Mouse (Mus musculus) forebrain, embryonic 10.5 days (tissue): ENCODE results near the gene Gm3233. TPM values are rescaled to one million over a fixed set of nuclear protein-coding genes. Genes with fewer than 3 reads are reported as not detected.
"Not testable (repeated sequence)": the region's sequence is repeated elsewhere in the genome, so short reads cannot be mapped to it uniquely, and the experiment has no call there.

ENCODE experiments used
- DNase-seq: peaks from one replicate; pipeline ENCODE4 v3.0.0-alpha.2; 2017; ENCODE audit warnings: low spot score; ENCODE audit errors: extremely low spot score
- H3K27ac ChIP-seq: fragments of 300-500 bp; sonication (generic); 2 replicates; pipeline ENCODE4 v1.5.1; 2016; ENCODE audit warnings: mild to moderate bottlenecking
- H3K27me3 ChIP-seq: fragments of 300-500 bp; sonication (generic); 2 replicates; pipeline ENCODE4 v1.6.1; 2016; ENCODE audit warnings: mild to moderate bottlenecking; ENCODE audit not compliant: poor library complexity, severe bottlenecking
- H3K36me3 ChIP-seq: fragments of 300-500 bp; sonication (generic); replicated peaks from 2 replicates; pipeline ENCODE4 v1.6.1; 2016; ENCODE audit warnings: mild to moderate bottlenecking, moderate library complexity
- H3K4me1 ChIP-seq: fragments of 300-500 bp; sonication (generic); 2 replicates; pipeline ENCODE4 v1.6.1; 2016
- H3K4me3 ChIP-seq: fragments of 300-500 bp; sonication (generic); 2 replicates; pipeline ENCODE4 v1.5.1; 2016; ENCODE audit warnings: mild to moderate bottlenecking, moderate library complexity
- H3K9me3 ChIP-seq: fragments of 300-500 bp; sonication (generic); 2 replicates; pipeline ENCODE4 v1.6.1; 2016; ENCODE audit warnings: mild to moderate bottlenecking, moderate library complexity
- WGBS: fragments of 180-500 bp; shearing (Covaris S2); methylation state at CpG from one replicate; pipeline ENCODE4 v1.1.7; 2016; 5-methylcytosine and 5-hydroxymethylcytosine counted together
- polyA plus RNA-seq: library from polyadenylated mRNA; unstranded; fragments of >200 nt; fragmentation: Nextera tagmentation; extraction: Ambion mirVana; gene quantifications from 2 replicates; pipeline ENCODE4 v1.2.1, GENCODE M21; 2016

The Gm3233 gene
- polyA plus RNA-seq, 1 experiment from 2014 or later: not detected

GRCm38 (mm10) chr10:77715507-77715906, 44.0 kb downstream of the Gm3233 start, which contains the start of gene Gm10142:
Gene Gm10142 (plus strand): TSS chr10:77715807.
- H3K4me3 ChIP-seq: no peak within 1 kb of the TSS
- no peaks in the 10 kb centered on the region for H3K27me3 ChIP-seq
- no peaks in the 10 kb centered on the region for H3K4me1 ChIP-seq
- H3K27ac ChIP-seq: no peak within 1 kb of the TSS
- peaks cover 11% of the 10 kb centered on the region; the same call in 1 of the 2 replicates for H3K9me3 ChIP-seq
- DNase-seq: no peak
- 90% methylated on average over 1 of the region's 1 CpGs for WGBS
- no peaks in the 10 kb centered on the region for H3K36me3 ChIP-seq

- Histone ChIP-seq H3K4me3 (no peak overlapping the region), H3K36me3 (no peaks in the 10 kb centered on the region), H3K27ac (no peak overlapping the region), H3K4me1 (no peaks in the 10 kb centered on the region), H3K27me3 (no peaks in the 10 kb centered on the region), H3K9me3 (peaks cover 7% of the 10 kb centered on the region; the same call in 1 of the 2 replicates)
- DNase-seq: no peak
- 84% methylated on average over 4 of the region's 4 CpGs for WGBS
Measured at GRCm38 (mm10) chr10:77713734-77714133, 45.7 kb downstream of the Gm3233 start.

GRCm38 (mm10) chr10:77711157-77711556, 48.3 kb downstream of the Gm3233 start, which contains the start of gene Gm10024:
Gene Gm10024 (plus strand): TSS chr10:77711457.
- not testable (repeated sequence) for H3K4me1 ChIP-seq, H3K36me3 ChIP-seq, DNase-seq, H3K27ac ChIP-seq, H3K27me3 ChIP-seq, H3K4me3 ChIP-seq
- H3K9me3 ChIP-seq: peaks cover 15% of the 10 kb centered on the region

- Histone ChIP-seq H3K9me3 (peaks cover 28% of the 10 kb centered on the region), H3K4me3 (no peak overlapping the region), H3K27me3 (no peaks in the 10 kb centered on the region), H3K27ac (no peak overlapping the region), H3K4me1 (no peaks in the 10 kb centered on the region), H3K36me3 (no peaks in the 10 kb centered on the region)
- WGBS: 78% methylated on average over 3 of the region's 3 CpGs
- no peak for DNase-seq
Measured at GRCm38 (mm10) chr10:77709831-77710230, 49.7 kb downstream of the Gm3233 start.

Other genes starting within 250 kb of the Gm3233 start
- gene Fam207a, start 243.9 kb downstream of the Gm3233 start, polyA plus RNA-seq: 41.2 and 43.2 TPM in 2 replicates
- gene Itgb2, start 229.4 kb downstream of the Gm3233 start, polyA plus RNA-seq: 0.44 and 0.76 TPM in 2 replicates
- gene Pttg1ip, start 178.0 kb downstream of the Gm3233 start, polyA plus RNA-seq: 62.0 and 64.5 TPM in 2 replicates
- 439 and 448 TPM in 2 replicates for gene Sumo3, start 153.6 kb downstream of the Gm3233 start, polyA plus RNA-seq
- 3.1 and 3.4 TPM in 2 replicates for gene Gm49325, start 153.5 kb downstream of the Gm3233 start, polyA plus RNA-seq
- 102 and 104 TPM in 2 replicates for gene Ube2g2, start 137.4 kb downstream of the Gm3233 start, polyA plus RNA-seq
- gene Tspear, start 73.1 kb downstream of the Gm3233 start, polyA plus RNA-seq: 1.1 and 1.4 TPM in 2 replicates
- not detected in 2 replicates for gene Gm19402, start 68.9 kb downstream of the Gm3233 start, polyA plus RNA-seq
- gene Gm9508, start 62.4 kb downstream of the Gm3233 start, polyA plus RNA-seq: not detected in 2 replicates
- not detected in 2 replicates for gene Gm10272, start 53.1 kb downstream of the Gm3233 start, polyA plus RNA-seq
- gene Gm10024, start 48.2 kb downstream of the Gm3233 start, polyA plus RNA-seq: not detected in 2 replicates
- gene Gm10142, start 43.9 kb downstream of the Gm3233 start, polyA plus RNA-seq: not detected in 2 replicates
- gene Krtap12-1, start 39.1 kb downstream of the Gm3233 start, polyA plus RNA-seq: not detected in 2 replicates
- gene Gm10100, start 33.2 kb downstream of the Gm3233 start, polyA plus RNA-seq: not detected in 2 replicates
- not detected in 2 replicates for gene Gm18596, start 17.0 kb downstream of the Gm3233 start, polyA plus RNA-seq
- gene Gm9736, start 8.3 kb downstream of the Gm3233 start, polyA plus RNA-seq: not detected in 2 replicates
- not detected in 2 replicates for gene Gm3238, start 11.6 kb upstream of the Gm3233 start, polyA plus RNA-seq
- gene Gm7138, start 17.3 kb upstream of the Gm3233 start, polyA plus RNA-seq: not detected in 2 replicates
- not detected in 2 replicates for gene Gm3250, start 22.9 kb upstream of the Gm3233 start, polyA plus RNA-seq
- not detected in 2 replicates for gene Gm7137, start 28.5 kb upstream of the Gm3233 start, polyA plus RNA-seq
- gene Gm9639, start 35.4 kb upstream of the Gm3233 start, polyA plus RNA-seq: not detected in 2 replicates
- not detected in 2 replicates for gene Gm19668, start 39.5 kb upstream of the Gm3233 start, polyA plus RNA-seq
- not detected in 2 replicates for gene Gm9507, start 52.2 kb upstream of the Gm3233 start, polyA plus RNA-seq
- not detected in 2 replicates for gene Gm2696, start 55.0 kb upstream of the Gm3233 start, polyA plus RNA-seq
- not detected in 2 replicates for gene Krtap10-4, start 67.4 kb upstream of the Gm3233 start, polyA plus RNA-seq
- gene Krtap10-10, start 76.3 kb upstream of the Gm3233 start, polyA plus RNA-seq: not detected in 2 replicates
- gene Gm36176, start 87.1 kb upstream of the Gm3233 start, polyA plus RNA-seq: not detected in 2 replicates
- gene Gm10318, start 93.2 kb upstream of the Gm3233 start, polyA plus RNA-seq: not detected in 2 replicates
- not detected in 2 replicates for gene Gm3285, start 102.3 kb upstream of the Gm3233 start, polyA plus RNA-seq
- 2.4 and 2.5 TPM in 2 replicates for gene Lrrc3, start 142.9 kb upstream of the Gm3233 start, polyA plus RNA-seq
- gene Trpm2, start 210.9 kb upstream of the Gm3233 start, polyA plus RNA-seq: 0.53 and 0.57 TPM in 2 replicates
- gene 1810043G02Rik, start 218.8 kb upstream of the Gm3233 start, polyA plus RNA-seq: 33.9 and 37.4 TPM in 2 replicates